Mouse (Mus musculus) cerebellum, postnatal 14 days (tissue): ENCODE data around the gene Camta1.

ENCODE experiments used
- DNase-seq, 2 experiments: peaks; one replicate each; pipeline ENCODE4 v3.0.0; 2021; ENCODE audit warnings: mixed read lengths in 2 of 2

The Camta1 gene

DNA sequence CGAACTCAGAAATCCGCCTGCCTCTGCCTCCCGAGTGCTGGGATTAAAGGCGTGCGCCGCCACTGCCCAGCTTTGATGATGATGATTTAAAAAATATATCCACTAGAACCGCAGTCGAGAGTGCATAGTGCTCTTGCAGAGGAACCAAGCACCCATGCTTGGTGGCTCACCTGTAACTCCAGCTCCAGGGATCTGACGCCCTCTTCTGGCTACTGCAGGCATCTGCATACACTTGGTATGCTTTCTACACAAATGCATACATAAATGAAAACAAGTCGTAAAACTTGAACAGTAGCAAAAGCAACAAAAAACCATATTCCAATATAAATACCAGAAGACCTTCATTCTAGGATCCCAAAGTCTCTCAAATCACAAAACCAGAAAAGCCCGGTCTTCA is 896.1 kb downstream of the Camta1 start:
- DNase-seq: no peak

- peak; percentile 91 to 96 for DNase-seq
Measured at GRCm38 (mm10) chr4:150964635-150965554, 896.8 kb downstream of the Camta1 start.

- DNase-seq: no peak
Measured at GRCm38 (mm10) chr4:150963711-150964110, 898.0 kb downstream of the Camta1 start.

- DNase-seq: no peak
Measured at GRCm38 (mm10) chr4:150962231-150962630, 899.4 kb downstream of the Camta1 start.

GRCm38 (mm10) chr4:150958536-150958935 is 903.1 kb downstream of the Camta1 start:
- DNase-seq: no peak

- no peak for DNase-seq
Measured at GRCm38 (mm10) chr4:150957106-150957458, 904.6 kb downstream of the Camta1 start.

DNA sequence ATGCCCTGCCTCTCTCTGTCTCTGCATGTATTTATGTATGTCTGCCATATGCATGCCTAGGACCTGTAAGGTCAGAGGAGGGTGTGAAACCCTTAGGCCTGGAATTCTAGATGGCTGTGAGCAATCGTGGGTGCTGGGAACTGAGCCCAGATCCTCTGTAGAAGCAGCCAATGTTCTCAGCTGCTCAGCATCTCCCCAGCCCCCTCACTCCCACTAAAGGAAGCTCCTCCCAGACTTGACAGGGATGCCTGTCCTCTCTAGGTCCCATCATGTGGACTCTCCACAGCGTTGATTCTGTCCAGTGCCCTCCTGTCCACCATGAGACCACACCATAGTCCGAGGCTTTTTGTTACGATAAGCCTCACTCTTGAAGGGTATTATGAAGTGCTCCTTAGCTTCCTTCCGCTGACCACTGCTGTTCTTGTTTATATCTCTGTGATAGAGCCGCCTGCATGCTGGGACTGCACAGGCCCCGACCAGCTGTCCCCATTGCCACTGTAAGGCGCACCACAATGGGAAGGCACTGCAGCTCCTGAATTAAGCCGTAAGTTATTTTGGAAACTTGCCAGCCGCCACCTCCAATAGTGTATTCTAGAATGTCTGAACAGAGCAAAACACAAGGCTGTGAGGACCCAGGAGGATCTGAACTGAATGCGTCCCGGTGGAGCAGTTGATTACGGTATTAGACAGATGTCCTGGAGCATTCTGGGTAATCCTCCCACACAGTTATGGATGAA is 905.1 kb downstream of the Camta1 start:
- peak; percentile 25 to 37 for DNase-seq

DNA sequence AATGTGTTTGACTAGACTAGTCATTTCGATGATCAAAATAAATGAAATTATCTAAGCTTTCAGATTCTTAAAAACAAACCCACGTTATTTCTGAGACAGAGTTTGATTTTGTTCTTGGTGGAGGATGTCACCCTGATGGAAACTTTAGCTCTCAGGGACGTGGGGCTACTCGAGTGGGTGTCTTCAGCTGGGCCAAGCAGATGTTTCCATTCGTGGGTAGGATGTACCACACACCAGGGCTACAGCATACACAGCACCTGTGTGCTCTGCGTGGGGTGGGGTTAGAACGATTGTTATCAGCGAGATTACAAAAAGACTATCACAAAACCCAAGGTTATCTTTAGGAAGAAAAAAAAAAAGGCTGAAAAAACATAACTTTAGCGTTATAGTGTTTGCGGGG is 910.7 kb downstream of the Camta1 start:
- no peak for DNase-seq

DNA sequence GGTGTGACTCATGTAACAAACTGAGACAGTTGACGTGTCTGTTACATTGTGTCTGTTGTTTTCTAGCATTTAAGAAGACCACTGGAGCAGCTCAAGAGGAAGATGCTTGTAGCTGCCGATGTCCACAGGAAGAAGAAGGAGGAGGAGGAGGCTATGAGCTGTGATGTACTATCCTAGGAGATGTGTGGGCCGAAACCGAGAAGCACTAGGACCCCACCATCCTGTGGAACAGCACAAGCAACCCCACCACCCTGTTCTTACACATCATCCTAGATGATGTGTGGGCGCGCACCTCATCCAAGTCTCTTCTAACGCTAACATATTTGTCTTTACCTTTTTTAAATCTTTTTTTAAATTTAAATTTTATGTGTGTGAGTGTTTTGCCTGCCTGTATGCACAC is 917.0 kb downstream of the Camta1 start:
- DNase-seq: no peak

DNA sequence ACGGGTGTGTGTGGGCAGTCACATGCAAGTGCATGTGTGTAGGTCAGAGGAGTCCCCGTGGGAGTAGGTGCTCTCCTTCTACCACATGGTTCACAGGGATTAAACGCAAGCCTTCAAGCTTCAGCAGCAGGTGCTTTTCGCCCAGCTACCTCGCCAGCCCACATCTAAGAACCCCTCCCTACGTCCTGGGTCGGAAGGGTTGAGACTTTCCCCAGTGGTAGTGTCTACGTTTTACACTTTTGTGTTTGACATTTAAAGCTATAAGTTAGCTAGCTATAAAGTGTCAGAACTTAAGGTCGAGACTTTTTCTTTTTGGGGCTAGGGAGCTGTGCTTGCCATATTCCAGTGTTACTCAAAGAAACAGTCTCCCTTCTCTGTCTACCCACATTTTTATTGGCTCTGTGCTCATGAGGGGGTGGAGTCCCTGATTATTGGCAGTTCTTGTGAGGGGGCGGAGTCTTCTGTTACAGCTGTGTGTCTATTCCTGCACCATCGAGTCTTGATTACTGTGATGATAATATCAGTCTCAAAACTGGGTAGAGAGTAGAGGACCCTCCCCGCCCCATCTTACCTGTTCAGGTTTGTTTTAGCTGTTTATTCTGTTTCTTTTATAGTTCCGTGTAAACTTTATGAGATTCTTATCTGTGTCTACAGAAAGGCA is 921.6 kb downstream of the Camta1 start:
- no peak for DNase-seq

DNA sequence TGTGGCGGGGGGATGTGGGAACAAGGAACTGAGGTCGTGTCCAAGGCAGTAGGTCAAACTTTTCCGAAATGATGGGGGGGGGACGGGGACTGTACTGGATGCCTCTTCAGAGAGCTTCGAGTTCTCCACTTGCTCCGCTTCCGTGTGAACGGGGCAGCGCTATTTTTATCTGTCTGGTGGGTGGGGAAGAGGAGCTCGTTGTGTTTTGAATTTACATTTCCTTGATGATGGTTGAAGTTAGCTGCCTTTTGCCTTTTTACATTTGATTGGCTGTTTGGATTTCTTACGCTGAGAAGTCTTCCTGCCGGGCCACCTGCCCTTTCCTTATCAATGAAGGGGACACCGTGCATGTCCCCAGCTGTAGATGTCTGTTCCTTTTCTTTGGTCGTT is 923.6 kb downstream of the Camta1 start:
- no peak for DNase-seq

DNA sequence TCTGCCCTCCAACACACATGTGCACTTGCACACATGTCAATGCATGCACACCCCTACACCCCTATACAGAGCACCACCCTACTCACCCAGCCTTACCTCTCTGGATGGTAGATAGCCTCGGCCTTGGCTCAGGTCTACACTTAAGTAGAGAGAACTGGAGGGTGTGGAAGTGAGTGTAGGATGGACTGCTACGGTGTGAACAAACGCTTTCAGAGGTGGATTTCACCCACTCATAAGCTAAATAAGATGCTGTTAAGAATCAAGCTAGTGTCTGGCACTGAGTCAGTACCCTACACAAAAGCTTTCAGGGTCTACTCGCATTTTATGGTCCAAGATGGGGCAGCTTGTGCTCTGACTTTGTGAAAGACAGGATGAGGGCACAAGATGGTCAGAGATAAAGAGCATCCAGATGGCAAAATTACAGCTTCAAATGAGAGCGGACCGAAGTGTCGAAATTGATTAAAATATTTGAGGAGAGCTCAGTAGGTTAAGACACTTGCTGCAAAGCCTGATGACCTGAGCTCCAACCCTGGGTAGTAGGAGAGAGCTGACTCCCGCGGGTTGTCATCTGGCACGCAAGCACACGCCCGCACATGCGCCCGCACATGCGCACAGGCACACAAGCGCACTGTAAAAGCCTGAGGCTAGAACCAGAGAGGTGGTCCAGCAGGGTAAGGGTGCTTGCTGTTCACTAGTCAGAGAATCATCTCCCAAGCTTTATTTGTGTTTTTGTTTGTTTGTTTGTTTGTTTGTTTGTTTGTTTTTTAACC is 924.2 kb downstream of the Camta1 start:
- peak; percentile 62 to 65 for DNase-seq

GRCm38 (mm10) chr4:150933503-150933902 is 928.2 kb downstream of the Camta1 start:
- no peak for DNase-seq

DNA sequence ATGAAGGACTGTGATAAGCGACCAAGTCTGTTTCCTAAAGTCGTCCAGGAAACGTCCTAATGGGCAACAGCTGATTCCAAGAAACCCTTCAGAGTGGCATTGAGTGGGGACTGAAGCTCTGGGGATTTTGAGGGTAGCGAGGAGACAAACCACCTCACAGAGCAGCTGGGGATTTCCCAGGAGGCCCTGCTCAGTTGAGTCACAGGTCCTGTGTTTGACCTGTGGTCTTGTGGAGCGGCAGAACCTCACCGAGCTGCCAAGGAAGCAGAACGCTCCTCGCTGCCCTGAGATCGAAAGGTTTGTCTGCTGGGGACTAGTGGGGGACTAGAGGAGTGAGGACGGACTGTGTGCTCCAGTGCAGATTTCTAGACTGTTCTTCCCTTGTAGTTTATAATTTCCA is 933.9 kb downstream of the Camta1 start:
- no peak for DNase-seq

GRCm38 (mm10) chr4:150926924-150927705 is 934.6 kb downstream of the Camta1 start:
- no peak for DNase-seq

GRCm38 (mm10) chr4:150925923-150926322 is 935.8 kb downstream of the Camta1 start:
- DNase-seq: no peak

DNA sequence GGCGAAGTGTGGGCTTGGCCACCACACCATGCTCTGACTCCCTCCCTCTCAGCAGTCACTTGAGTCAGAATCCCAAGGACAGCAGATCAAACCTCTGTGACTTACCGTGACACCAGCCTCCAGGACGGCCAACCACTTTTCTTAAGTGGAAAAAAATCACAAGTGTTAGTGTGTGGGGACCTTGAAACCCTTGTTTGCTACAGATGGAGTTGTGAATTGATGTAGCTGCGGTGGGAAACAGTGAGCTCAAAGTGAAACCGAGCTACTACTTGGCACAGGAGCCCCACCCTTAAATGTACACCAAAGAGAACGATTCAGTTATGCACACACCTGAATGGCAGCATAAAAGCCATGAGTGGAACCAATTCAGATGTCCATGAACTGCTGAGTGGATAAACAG is 936.7 kb downstream of the Camta1 start:
- no peak for DNase-seq

GRCm38 (mm10) chr4:150924308-150924707 is 937.4 kb downstream of the Camta1 start:
- DNase-seq: no peak

- no peak for DNase-seq
Measured at GRCm38 (mm10) chr4:150921206-150921605, 940.5 kb downstream of the Camta1 start.

- no peak for DNase-seq
Measured at GRCm38 (mm10) chr4:150917336-150918027, 944.2 kb downstream of the Camta1 start.

GRCm38 (mm10) chr4:150915181-150915906 is 946.3 kb downstream of the Camta1 start:
- DNase-seq: no peak
